19 mouse cellular contexts compared by ENCODE assay signal in the genomic region with DNA sequence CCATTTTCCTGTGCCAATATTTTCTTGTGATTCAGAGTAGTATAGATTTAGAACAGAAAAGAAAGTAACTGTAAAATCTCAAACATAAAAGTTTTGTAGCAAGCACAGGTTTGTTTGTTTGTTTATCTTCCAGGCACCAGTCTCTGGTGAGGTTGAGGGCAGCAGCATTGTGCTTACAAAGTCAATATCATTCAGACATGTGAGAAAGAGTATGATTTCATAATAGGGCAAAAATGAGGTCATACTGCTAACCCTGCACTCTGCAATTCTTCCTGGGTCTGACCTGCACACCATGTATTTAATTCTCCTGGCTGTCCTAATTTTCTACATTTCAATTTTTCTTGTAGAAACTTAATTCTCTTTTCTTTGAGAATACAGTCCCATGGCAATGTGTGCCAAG.
"Had no signal": no experiment of that assay in that cellular context is flagged by ENCODE, and none has a peak within 500 bp of the region (broad histone marks: within the 10 kb centered on the region; RNA-seq: fewer than 3 reads in every experiment).

No protein-coding gene starts in this region.

- H3K9ac ChIP-seq: limb, embryonic 13.5 days; liver, embryonic 15.5 days; neural tube, embryonic 13.5 days; stomach, embryonic 15.5 days had no signal

- DNase-seq: kidney, adult 8-10 months; kidney, postnatal 14 days; layer of hippocampus, adult 9-11 months; lung, adult 2 months; lung, postnatal 14 days; lung, postnatal 4 days; midbrain, embryonic 14.5 days; retina, postnatal 1 day; right cerebral cortex, postnatal 25 days; spleen, adult 18-20 months; thymus, postnatal 25 days had no signal

- H3K27me3 ChIP-seq: limb, embryonic 13.5 days; liver, embryonic 15.5 days; neural tube, embryonic 13.5 days; stomach, embryonic 15.5 days had no signal

- H3K4me3 ChIP-seq: layer of hippocampus, adult 2 months; limb, embryonic 10.5 days; limb, embryonic 13.5 days; liver, embryonic 15.5 days; neural tube, embryonic 13.5 days; stomach, embryonic 15.5 days had no signal

- H3K4me1 ChIP-seq: limb, embryonic 10.5 days; limb, embryonic 13.5 days; liver, embryonic 15.5 days; neural tube, embryonic 13.5 days; stomach, embryonic 15.5 days had no signal

- H3K36me3 ChIP-seq: limb, embryonic 10.5 days; limb, embryonic 13.5 days; liver, embryonic 15.5 days; neural tube, embryonic 13.5 days; stomach, embryonic 15.5 days had no signal

- H3K4me2 ChIP-seq: limb, embryonic 13.5 days; liver, embryonic 11.5 days; liver, embryonic 15.5 days; midbrain, embryonic 11.5 days; neural tube, embryonic 13.5 days; stomach, embryonic 15.5 days had no signal

- H3K27ac ChIP-seq: layer of hippocampus, adult 2 months; limb, embryonic 10.5 days; limb, embryonic 13.5 days; liver, embryonic 15.5 days; neural tube, embryonic 13.5 days; stomach, embryonic 15.5 days had no signal

- H3K9me3 ChIP-seq: limb, embryonic 10.5 days; limb, embryonic 13.5 days; liver, embryonic 15.5 days; neural tube, embryonic 13.5 days; stomach, embryonic 15.5 days had no signal
